Mouse (Mus musculus): ENCODE results near the gene Otoa.

The Otoa gene

GRCm38 (mm10) chr7:121111762-121112161 is 30.3 kb downstream of the Otoa start:
- TF ChIP-seq GATA4 (IDR thresholded peaks at IDR 0.05; ENCODE audit: insufficient replicate concordance, low read length), result no peak

DNA sequence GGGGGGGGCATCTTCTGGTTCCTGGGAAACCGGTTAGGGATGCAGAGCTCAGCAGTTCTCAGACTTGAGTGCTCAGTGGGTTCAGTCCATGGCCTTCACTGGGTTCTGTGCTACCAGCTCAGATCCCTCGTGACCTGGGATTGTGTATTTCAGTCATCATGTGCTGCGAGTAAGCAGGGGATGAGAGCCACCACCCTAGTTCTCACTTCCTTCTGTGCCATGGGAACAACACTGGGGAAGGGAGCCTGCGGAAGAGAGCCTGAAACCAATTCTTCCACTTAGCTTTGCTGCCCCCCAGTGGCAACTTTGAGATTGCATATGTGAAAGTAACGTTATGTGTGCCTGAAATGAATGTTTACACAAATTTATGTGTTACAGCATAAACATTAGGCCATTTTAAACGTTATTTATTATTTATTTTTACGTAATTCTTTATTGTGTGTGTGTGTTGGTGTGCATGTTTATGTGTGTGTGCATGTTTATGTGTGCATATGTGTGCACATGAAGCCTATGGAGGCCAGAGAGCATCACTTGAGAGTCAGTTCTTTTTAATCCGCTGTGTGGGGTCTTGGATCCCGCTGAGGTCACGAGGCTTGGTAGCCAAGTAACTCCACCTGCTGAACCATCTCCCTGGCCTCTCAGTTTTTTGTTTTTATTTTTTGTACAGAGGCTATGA is 38.8 kb downstream of the Otoa start:
- no peak for TF ChIP-seq GATA4 (IDR thresholded peaks at IDR 0.05; ENCODE audit: insufficient replicate concordance, low read length)

DNA sequence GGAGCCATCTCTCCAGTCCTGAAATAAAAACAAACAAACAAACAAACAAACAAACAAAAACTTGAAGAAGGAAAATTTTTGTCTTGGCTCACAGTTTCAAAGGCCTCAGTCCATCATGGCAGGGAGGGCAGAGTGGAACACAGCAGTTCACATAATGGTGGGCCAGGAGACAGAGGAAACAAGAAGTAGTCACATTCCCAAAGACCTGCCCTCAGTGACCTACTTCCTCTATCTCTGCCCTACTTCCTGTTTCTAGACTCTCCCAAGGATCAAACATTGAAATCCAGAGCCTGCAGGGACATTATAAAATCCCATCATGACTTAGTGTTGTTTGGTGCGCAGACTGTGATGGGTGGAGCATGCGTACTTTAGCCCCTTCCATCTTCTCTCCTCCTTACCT is 49.4 kb downstream of the Otoa start:
- TF ChIP-seq GATA4 (IDR thresholded peaks at IDR 0.05; ENCODE audit: insufficient replicate concordance, low read length), result no peak

- no peak for TF ChIP-seq GATA4 (IDR thresholded peaks at IDR 0.05; ENCODE audit: insufficient replicate concordance, low read length)
Observed at GRCm38 (mm10) chr7:121141274-121141673, 59.8 kb downstream of the Otoa start.

- no peak for TF ChIP-seq GATA4 (IDR thresholded peaks at IDR 0.05; ENCODE audit: insufficient replicate concordance, low read length)
Observed at GRCm38 (mm10) chr7:121150662-121151061, 69.2 kb downstream of the Otoa start.

- TF ChIP-seq GATA4 (IDR thresholded peaks at IDR 0.05; ENCODE audit: insufficient replicate concordance, low read length), result no peak
Observed at GRCm38 (mm10) chr7:121152186-121152585, 70.7 kb downstream of the Otoa start.

DNA sequence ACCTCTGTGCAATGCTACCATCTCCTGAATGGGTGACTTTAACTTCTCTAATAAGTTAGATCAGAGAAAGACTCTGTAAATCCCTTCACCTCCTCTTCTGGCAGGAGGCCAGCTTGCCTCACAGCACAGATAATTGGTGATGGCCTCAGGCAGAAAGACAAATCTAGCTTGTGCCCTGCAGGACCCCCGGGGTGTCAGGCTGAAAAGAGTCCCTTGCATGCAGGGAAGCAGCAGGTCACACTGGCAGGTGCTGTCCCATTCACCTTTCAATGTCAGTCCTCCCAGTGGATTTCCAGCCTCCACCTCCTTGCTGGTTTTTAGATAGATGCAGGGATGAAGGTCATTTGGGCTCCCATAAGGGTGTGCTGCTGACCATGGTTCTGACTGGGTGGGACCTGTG is 84.2 kb downstream of the Otoa start:
- TF ChIP-seq GATA4 (IDR thresholded peaks at IDR 0.05; ENCODE audit: insufficient replicate concordance, low read length), result no peak

GRCm38 (mm10) chr7:121171888-121172287 is 90.4 kb downstream of the Otoa start:
- no peak for TF ChIP-seq GATA4 (IDR thresholded peaks at IDR 0.05; ENCODE audit: insufficient replicate concordance, low read length)

- no peak for TF ChIP-seq GATA4 (IDR thresholded peaks at IDR 0.05; ENCODE audit: insufficient replicate concordance, low read length)
Observed at GRCm38 (mm10) chr7:121187201-121187786, 105.8 kb downstream of the Otoa start.

DNA sequence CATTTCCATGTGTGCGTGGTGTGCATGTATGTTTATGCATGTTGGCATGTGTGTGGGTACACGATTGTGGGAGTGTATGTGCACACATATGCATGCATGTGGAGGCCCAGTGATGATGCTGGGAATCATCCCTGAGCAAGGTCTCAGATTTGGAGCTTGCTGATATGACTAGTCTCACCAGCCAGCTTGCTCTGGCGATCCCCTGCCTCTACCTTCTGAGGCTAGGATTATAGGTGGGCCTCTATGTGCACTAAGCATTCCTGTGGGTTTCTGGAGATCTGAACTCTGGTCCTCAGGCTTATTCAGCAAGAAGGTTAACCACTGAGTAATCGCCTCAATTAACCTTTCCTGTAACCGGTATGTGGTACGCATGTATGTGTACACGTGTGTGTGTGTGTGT is 107.5 kb downstream of the Otoa start:
- TF ChIP-seq GATA4 (IDR thresholded peaks at IDR 0.05; ENCODE audit: insufficient replicate concordance, low read length), result no peak

DNA sequence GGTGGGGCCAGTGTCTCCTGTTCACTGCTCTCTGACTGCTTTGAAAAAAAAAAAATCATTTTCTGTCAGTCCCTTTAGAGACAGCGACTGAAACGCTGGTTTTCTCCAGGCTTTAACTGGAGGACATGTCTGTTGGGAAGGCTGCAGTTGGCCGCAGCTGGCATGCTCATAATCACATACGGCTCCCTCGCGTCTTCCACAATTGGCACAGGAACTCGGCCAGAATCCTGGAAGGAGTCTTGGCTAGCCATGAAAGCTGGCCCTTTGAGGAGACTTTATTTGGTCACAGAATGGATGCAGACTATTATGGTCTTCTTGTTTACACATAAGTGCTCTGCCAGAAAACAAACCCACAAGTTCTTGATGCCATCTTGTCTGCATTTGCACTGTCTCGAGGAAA is 117.5 kb downstream of the Otoa start:
- TF ChIP-seq GATA4 (IDR thresholded peaks at IDR 0.05; ENCODE audit: insufficient replicate concordance, low read length), result no peak

DNA sequence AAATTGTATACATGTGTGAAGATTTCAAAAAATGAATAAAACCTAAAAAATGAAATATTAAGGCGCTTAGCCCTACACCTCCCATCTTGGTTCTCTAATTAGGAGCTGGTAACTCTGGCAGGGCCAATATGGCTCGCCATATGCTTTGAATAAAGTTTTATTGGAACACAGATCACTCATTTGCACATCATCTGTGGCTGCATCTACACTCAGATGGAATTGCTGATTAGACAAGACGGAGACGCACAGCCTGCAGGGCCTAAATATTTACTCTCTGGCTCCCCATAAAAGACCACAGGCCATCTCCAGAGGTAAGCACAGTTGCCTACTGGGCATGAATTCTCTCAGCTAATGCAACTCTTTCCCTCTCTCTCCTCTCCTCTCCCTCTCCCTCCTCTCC is 130.4 kb downstream of the Otoa start:
- no peak for TF ChIP-seq GATA4 (IDR thresholded peaks at IDR 0.05; ENCODE audit: insufficient replicate concordance, low read length)
